Mouse (Mus musculus) liver (tissue): ENCODE results near the gene 2900026A02Rik.

ENCODE experiments used
- DNase-seq: peaks from one replicate; pipeline ENCODE4 v3.0.0-alpha.2; 2020; ENCODE audit warnings: mixed read lengths

Gene 2900026A02Rik

DNA sequence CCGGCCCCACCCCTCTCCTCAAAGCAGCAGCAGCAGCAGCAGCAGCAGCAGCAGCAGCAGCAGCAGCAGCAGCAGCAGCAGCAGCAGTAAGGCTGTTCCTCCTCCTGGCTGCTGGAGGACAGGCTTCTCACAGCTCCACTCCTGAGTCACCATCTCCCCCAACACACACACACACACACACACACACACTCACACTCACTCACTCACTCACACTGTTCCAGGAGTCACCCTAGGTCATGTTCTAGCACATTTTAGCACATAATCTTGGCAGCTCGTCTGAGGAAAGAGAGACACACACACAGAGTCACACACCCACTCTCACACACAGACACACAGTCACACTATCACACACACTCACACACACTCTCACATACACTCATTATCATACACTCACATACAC lies 74.4 kb downstream of the 2900026A02Rik start:
- DNase-seq, result no peak

GRCm38 (mm10) chr5:113145171-113145570 lies 75.9 kb downstream of the 2900026A02Rik start:
- DNase-seq, result no peak

- no peak for DNase-seq
Measured at GRCm38 (mm10) chr5:113142486-113142885, 78.5 kb downstream of the 2900026A02Rik start.

DNA sequence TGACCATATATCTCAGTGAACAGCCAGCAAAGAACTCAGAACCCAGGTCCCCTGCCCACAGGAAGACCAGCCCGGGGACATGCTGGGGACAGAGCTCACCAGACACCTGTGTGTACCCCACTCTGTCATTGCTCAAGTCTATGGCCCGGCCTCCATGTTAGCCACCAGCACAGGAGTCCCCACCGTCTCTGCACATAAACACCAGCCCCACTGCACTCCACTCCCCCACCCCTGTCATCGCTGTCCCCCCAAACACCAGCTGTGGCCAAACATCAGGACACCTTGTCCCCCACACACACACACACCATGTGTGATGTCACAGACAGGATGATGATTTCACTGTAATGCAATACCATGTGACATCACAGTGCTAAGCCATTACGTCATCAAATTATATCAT lies 79.0 kb downstream of the 2900026A02Rik start:
- no peak for DNase-seq

DNA sequence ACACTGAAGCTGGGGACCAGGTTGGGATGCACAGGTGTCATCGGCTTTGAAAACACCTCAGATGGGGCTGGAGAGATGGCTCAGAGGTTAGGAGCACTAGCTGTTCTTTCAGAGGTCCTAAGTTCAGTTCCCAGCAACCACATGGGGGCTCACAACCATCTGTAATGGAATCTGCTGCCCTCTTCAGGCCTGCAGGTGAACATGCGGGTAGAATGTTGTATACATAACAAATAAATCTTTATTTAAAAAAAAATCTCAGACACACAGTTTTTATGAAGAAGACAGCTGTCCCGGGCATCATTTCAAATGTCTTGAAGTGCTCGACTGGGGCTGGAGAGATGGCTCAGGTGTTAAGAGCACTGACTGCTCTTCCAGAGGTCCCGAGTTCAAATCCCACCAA lies 80.2 kb downstream of the 2900026A02Rik start:
- DNase-seq, result no peak

- no peak for DNase-seq
Measured at GRCm38 (mm10) chr5:113140051-113140450, 81.0 kb downstream of the 2900026A02Rik start.

DNA sequence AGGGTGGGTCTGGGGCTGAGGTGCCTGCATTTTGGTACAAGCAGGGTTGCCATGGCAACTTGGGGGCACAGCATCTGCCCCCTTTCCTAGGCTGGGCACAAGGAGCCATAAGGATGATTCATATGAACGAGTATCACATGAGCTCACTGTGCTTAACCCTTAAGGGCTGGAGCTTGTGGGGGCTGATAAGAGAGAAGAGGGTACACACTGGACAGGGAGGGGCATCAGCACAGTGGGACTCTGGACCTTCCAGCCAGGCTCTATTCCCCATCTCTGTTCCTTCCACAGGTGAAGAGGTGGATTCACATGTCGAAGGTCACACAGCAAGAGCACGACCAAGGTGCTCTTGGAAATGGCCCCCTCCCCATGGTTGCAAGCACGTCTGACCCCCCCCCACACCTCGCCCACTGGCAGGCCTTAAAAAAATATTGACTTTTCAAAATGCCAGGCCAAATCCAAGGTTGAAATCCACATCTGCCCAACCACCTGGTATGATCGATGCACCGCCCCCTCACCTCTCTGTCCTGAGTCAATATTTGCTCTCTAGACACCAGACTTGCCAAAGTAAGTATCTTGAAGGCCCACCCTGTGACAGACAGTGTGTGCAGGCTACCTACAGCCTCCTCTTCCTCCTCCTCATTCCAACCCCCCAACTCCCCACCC lies 81.8 kb downstream of the 2900026A02Rik start:
- DNase-seq, result no peak

DNA sequence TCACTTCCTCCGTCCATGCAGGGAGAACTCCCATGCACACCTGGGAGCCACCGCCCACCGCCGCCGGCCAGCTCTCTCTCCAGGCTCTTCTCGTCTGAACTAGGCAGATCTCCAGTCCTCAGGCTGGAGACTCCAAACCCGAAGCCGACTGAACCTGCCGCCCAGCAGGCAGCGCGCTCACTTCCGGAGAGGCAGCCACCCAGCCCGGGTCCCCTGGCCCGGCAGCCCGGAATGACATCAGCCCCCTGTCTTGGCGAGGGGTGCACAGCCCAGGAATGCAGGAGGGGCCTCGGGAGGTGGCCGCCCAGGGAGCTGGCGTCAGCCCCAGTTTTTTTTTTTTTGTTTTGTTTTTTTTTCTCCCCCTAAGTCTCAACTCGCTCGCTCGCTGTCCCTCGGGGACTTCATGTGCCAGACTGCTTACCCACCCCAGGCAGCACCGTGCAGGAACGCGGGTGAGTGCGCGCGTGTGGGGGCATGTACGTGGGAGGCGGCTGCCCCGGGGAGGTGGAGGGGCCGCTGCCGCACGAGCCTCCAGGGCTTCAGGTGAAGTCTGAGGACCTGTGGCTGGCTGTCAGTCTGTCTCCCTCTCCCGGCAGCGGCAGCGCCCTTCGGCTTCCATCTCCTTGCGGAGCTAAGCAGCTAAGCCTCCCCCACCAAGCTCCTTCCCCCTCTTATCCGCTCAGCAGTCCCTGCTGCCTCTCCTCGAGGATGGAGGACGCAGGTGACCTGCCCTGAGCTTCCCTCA lies 82.5 kb downstream of the 2900026A02Rik start:
- peak; percentile 57 for DNase-seq

DNA sequence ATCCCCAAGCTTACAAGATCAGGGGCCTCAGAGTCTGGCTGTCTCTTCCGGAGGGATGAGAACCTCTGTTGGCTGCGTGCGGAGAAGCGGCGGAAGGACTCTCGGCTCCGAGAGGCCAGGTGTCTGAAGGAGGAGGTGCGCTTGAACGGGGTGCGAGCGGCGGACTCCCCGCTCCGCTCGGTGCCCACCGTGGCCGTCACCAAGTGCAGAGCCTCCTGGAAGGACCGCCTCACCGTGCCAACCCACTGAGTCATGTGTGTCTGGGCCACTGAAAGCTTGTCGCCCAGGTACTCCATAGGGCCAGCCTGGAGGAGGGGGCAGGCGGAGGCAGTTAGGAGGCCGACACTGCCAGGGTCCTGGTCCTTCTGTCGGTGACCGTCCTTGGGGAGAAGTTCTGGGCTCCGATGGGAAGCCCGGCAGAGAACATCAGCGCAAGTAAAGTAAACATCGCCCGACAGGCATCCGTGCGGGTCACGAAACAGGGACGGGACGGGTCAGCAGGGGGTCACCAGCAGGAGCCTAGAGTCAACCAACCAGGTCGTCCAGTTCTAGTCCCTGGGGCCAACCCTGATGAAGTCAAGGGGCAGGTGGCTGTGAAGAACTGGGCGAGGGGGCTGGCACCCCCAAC lies 83.2 kb downstream of the 2900026A02Rik start:
- DNase-seq, result no peak

- no peak for DNase-seq
Measured at GRCm38 (mm10) chr5:113136951-113137487, 84.0 kb downstream of the 2900026A02Rik start.

DNA sequence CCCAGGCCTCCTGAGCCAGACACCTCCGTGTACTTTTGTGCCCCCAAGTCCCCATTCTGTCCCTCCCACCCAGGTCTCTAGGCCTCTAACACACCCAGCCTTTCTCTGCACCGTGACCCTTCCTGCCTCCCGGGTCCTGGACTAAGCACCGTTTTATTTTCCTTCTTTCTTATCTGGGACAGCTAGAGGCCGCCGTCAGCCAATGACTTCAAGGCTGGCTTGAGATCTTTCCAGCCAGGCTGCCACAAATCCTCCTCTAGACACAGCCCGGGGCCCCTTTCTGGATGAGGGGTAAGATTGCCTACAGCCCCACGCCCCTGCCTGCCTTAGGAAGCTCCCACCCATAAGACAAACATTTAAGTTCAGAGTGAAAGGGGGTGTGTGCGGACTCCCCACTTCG lies 85.5 kb downstream of the 2900026A02Rik start:
- DNase-seq, result peak; percentile 48

- no peak for DNase-seq
Measured at GRCm38 (mm10) chr5:113133722-113134710, 87.0 kb downstream of the 2900026A02Rik start.

DNA sequence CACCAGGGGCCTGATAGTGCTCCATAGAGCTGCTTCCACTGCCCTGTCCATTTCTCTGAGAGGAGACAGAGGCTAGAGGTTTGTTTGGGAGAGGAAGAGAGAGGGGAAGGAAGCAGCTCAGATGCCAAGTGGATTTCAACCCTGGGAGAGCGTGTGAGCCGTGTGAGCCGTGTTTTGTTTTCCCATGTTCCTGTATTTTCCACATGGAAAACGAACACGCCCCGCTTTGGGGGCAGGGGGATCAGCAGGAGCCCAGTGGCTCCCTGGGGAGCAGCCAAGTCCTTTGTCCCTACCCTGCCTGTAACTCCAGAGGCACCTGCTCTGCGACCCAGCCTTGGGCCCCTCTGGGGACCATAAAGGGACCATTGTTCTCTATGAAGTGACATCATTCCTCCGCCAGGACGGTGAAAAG lies 88.0 kb downstream of the 2900026A02Rik start:
- DNase-seq, result no peak

GRCm38 (mm10) chr5:113132635-113133041 lies 88.4 kb downstream of the 2900026A02Rik start:
- no peak for DNase-seq

GRCm38 (mm10) chr5:113128426-113128825 lies 92.6 kb downstream of the 2900026A02Rik start:
- no peak for DNase-seq

GRCm38 (mm10) chr5:113126476-113126875 lies 94.6 kb downstream of the 2900026A02Rik start:
- DNase-seq, result no peak

GRCm38 (mm10) chr5:113123693-113124092 lies 97.3 kb downstream of the 2900026A02Rik start:
- no peak for DNase-seq

DNA sequence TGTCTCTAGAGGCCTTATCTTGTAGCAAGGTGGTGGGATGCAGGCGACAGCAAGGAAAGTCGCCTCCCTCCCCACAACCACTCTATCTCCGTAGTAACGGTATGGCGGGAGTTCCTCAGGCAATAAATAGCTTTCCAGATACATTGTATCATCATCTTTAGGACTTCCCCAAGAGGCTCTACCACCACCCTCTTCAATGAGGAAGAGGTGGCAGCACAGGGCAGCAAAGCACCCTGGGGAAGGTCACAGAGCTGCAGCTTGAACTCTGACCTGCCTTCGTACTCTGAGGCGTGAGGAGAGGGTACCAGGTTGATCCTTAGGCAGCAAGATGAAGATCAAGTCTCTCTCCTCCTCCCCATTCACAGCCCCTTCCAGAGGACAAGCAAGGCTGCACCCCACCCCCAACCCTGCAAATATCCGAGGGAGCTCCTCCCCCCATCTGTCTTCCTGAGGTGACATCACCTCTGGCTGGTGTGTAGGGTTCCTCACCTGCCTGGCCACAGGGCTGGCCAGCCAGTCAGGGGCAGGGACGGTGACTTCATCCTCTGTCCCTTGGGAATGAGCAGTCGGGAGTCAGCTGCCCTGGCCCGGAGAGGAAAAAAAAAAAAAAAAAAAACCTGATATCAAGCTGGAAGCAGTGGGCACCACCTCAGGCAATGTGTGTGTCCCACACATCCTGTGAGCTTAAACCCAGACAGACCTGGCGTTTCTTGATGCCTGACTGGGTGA lies 98.5 kb downstream of the 2900026A02Rik start:
- no peak for DNase-seq

- no peak for DNase-seq
Measured at GRCm38 (mm10) chr5:113121591-113121875, 99.5 kb downstream of the 2900026A02Rik start.

DNA sequence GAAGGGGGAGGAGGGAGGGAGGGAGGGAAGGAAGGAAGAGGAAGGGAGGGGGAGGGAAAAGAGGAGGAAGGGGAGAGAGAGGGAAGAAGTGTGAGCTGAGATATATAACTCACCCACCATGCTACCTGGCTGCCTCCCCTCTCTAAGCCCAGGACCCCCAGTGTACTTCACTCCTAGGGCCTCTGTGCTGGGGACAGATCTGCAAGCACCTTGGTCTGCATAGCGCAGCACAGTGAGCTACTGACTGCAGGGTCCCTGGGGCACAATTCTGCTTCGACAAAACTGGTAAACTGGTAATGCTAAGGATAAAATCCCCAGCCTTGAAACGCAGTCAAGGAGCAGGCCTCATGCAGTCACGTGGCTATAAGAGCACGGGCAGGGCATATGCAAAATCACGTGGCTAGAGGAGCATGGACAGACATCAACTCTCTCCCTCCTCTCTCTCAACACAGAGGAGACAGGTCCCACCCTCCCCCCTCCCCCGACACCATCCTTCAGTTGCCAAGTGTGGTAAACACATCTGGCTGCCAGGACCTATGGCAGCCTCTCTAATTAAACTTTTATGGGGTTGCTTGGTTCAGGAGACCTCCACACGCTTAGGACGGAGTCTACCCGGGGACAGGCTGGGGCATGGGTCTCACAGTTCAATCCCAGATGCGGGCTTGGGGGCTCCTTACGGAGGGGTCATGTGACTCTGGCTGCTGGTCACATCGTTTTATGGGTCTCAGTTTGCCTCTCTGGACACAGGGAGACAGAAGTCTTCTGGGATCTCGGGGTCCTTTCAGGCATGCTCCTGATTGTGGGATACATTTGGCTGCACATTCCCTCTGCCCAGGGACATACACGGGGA lies 100.1 kb downstream of the 2900026A02Rik start:
- no peak for DNase-seq
